Mouse (Mus musculus): Measurements from ENCODE around the gene Acox2. TPM values are rescaled to one million over a fixed set of nuclear protein-coding genes. Genes with fewer than 3 reads are reported as not detected.

The Acox2 gene
- polyA plus RNA-seq, 1 experiment from 2014 or later, result not detected

DNA sequence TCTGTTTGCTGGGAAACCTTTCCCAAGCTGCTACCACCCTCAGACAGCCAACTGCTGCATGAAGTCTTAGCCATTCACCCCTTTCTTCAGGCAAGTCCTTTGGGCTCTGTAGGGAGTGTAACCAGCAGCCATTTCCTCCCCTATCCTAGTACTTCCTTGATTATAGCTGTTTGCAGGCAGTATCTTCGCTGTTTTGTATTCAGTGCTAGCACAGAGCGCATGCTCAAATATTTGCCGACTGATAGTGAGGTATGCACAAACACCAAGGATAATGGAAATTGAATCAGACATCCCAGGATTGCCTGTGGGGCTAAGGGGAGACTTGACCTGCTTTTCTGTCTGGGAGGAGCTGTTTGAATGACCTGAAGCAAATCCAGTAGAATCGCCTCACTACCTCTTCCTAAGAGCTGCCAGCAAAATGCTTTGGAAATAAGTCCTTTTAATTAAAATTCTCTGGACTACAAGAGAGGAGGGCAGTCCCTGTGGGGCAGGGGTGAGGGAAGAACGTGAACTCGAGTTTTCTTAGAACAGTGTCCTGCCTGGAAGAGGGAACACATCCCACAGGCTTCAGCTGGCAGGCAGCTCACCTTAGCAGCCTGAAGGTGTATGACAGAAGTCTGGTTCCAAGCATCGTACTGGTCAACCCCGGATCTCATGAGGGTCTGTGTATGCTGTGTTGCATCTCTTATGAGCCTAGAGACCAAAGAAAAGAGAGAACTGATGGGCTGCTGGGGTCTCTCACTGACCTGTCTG lies 15.8 kb downstream of the Acox2 start:
- H3K4me3 ChIP-seq (ENCODE audit: low read depth, low read length), result no peak overlapping the region
- H3K4me2 ChIP-seq (ENCODE audit: low read depth, low read length, severe bottlenecking), result no peak overlapping the region
- H3K27ac ChIP-seq (ENCODE audit: low read depth, low read length), result no peak overlapping the region
- WGBS, result 73% methylated on average over 8 of the region's 8 CpGs
- ATAC-seq (replicated peaks; ENCODE audit: low FRiP score), result no peak
- no peak for DNase-seq (ENCODE audit: low spot score)
- H3K27me3 ChIP-seq (ENCODE audit: control insufficient read depth, insufficient read depth, low read length), result no peaks in the 10 kb centered on the region
- H3K9me3 ChIP-seq (ENCODE audit: control insufficient read depth, low read length), result no peaks in the 10 kb centered on the region
- no peaks in the 10 kb centered on the region for H3K4me1 ChIP-seq (replicated peaks; ENCODE audit: control insufficient read depth, insufficient read depth, low read length)
- H3K9ac ChIP-seq (ENCODE audit: low read length), result no peak overlapping the region
- no peaks in the 10 kb centered on the region for H3K36me3 ChIP-seq (ENCODE audit: control insufficient read depth, insufficient read depth, low read length)

DNA sequence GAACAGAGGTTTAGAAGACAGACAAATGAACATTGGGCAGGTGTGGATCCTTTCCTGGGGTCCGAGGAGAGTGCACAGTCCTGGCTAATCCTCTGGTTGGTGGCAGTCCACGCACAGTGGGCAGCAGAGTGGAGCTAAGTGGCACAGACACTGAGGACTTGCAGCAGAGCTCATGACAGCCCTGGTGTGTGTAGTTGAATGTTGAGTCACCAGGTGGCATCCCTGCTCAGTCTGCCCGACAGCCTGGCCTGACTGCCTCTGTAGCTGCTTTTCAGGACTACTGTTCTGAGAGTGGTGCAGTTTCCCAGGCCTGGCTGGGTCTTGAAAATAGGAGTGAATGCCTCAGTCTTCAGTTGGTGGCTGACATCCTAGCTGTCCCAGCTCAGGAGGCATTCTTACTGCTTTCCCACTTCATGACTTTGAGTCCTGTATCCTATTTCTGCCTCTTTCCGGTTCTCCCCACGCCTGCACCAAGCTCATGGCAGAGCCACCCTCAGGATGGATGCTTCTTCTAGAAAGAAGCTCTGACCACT lies 16.7 kb downstream of the Acox2 start:
- no peak for DNase-seq (ENCODE audit: low spot score)
- no peaks in the 10 kb centered on the region for H3K36me3 ChIP-seq (ENCODE audit: control insufficient read depth, insufficient read depth, low read length)
- no peaks in the 10 kb centered on the region for H3K27me3 ChIP-seq (ENCODE audit: control insufficient read depth, insufficient read depth, low read length)
- no peaks in the 10 kb centered on the region for H3K9me3 ChIP-seq (ENCODE audit: control insufficient read depth, low read length)
- ATAC-seq (replicated peaks; ENCODE audit: low FRiP score), result 0 out of 2 replicates have a peak, but pooled peaks have one; percentile 30
- H3K27ac ChIP-seq (ENCODE audit: low read depth, low read length), result no peak overlapping the region
- H3K4me2 ChIP-seq (ENCODE audit: low read depth, low read length, severe bottlenecking), result no peak overlapping the region
- H3K4me3 ChIP-seq (ENCODE audit: low read depth, low read length), result no peak overlapping the region
- 58% methylated on average over 5 of the region's 5 CpGs for WGBS
- no peak overlapping the region for H3K9ac ChIP-seq (ENCODE audit: low read length)
- no peaks in the 10 kb centered on the region for H3K4me1 ChIP-seq (replicated peaks; ENCODE audit: control insufficient read depth, insufficient read depth, low read length)

DNA sequence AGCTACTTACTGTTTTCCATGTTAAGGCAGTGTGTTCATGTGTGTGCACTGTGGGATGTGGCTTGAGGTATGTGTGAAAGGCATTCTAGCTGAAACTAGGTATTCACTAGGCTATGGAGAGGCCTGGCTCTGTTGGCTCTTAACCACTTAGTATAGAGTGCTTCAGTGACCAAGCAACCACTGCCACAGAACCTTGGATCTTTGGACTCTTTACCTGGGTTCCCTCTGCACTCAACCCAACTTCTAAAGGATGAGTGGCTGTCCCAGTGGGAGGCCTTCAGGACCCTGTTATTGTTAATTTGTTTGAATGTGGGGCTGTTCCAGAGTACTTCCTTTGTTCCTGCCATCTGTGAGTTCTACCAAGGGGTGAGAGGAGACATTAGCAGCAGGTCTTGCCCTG lies 17.3 kb downstream of the Acox2 start:
- H3K9me3 ChIP-seq (ENCODE audit: control insufficient read depth, low read length), result no peaks in the 10 kb centered on the region

DNA sequence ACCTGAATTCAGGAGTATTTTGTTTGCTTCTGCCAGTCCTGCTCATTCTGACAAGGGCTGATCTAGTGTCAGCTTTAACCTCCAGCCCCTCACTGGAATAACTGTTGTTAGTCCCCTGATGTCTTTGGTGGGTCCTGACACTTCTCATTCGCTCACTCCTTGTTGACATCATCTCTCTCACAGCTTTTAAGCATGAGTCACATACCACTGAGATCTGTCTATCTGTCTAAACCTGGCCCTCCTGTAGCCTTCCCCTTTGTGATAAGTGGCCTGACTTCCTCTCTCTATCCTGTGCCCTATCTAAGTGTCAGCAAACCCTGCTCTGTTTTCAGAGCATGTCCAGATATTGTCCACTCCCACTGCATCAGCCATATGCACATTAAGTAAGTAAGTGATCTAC lies 25.9 kb downstream of the Acox2 start:
- no peak overlapping the region for H3K4me2 ChIP-seq (ENCODE audit: low read depth, low read length, severe bottlenecking)
- no peaks in the 10 kb centered on the region for H3K27me3 ChIP-seq (ENCODE audit: control insufficient read depth, insufficient read depth, low read length)
- no peaks in the 10 kb centered on the region for H3K9me3 ChIP-seq (ENCODE audit: control insufficient read depth, low read length)
- DNase-seq (ENCODE audit: low spot score) (no peak), ATAC-seq (replicated peaks; ENCODE audit: low FRiP score) (no peak)
- H3K9ac ChIP-seq (ENCODE audit: low read length), result no peak overlapping the region
- WGBS, result 83% methylated on average over 1 of the region's 1 CpGs
- H3K4me1 ChIP-seq (replicated peaks; ENCODE audit: control insufficient read depth, insufficient read depth, low read length), result no peaks in the 10 kb centered on the region
- H3K36me3 ChIP-seq (ENCODE audit: control insufficient read depth, insufficient read depth, low read length), result no peaks in the 10 kb centered on the region
- H3K27ac ChIP-seq (ENCODE audit: low read depth, low read length), result no peak overlapping the region
- H3K4me3 ChIP-seq (ENCODE audit: low read depth, low read length), result no peak overlapping the region

More for the DNA sequence above, 17.3 kb downstream of the Acox2 start:
- Histone ChIP-seq H3K4me2 (ENCODE audit: low read depth, low read length, severe bottlenecking) (no peak overlapping the region), H3K4me3 (ENCODE audit: low read depth, low read length) (no peak overlapping the region), H3K27ac (ENCODE audit: low read depth, low read length) (no peak overlapping the region), H3K27me3 (ENCODE audit: control insufficient read depth, insufficient read depth, low read length) (no peaks in the 10 kb centered on the region), H3K4me1 (replicated peaks; ENCODE audit: control insufficient read depth, insufficient read depth, low read length) (no peaks in the 10 kb centered on the region), H3K9ac (ENCODE audit: low read length) (no peak overlapping the region), H3K36me3 (ENCODE audit: control insufficient read depth, insufficient read depth, low read length) (no peaks in the 10 kb centered on the region)
- ATAC-seq (replicated peaks; ENCODE audit: low FRiP score) (no peak), DNase-seq (ENCODE audit: low spot score) (no peak)

DNA sequence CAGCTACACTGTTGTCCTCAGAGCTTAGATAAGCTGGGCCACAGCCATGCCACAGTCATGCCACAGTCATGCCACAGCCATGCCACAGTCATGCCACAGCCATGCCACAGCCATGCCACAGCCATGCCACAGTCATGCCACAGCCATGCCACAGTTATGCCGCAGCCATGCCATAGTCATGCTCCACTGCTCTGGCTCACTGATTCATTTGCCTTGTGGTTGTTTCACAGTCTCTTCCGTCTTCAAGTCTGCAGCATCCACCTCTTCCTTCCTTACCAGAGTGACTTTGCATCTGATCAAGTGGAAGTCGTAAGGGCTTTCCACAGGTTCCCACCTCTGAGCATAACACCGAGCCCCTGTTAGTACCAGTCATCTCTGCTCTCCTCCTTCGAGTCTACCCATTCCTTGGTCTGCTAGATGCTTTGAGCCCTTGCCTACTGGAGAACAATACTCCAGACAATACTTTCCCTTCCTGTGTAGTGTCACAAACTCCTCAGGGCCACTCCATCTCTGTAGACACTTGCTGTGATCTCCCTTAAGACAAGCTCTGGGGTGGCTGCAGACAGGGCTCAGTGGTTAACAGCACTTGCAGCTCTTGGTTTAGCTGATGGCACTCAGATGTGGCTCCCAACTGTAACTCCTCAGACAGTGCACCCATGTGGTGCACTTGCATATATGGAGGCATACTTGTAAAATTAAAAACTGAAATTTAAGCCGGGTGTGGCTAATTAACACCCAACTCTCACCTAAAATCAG lies 26.8 kb downstream of the Acox2 start:
- Histone ChIP-seq H3K27me3 (ENCODE audit: control insufficient read depth, insufficient read depth, low read length) (no peaks in the 10 kb centered on the region), H3K4me3 (ENCODE audit: low read depth, low read length) (no peak overlapping the region), H3K27ac (ENCODE audit: low read depth, low read length) (no peak overlapping the region), H3K4me2 (ENCODE audit: low read depth, low read length, severe bottlenecking) (no peak overlapping the region), H3K4me1 (replicated peaks; ENCODE audit: control insufficient read depth, insufficient read depth, low read length) (no peaks in the 10 kb centered on the region), H3K9ac (ENCODE audit: low read length) (no peak overlapping the region), H3K9me3 (ENCODE audit: control insufficient read depth, low read length) (no peaks in the 10 kb centered on the region), H3K36me3 (ENCODE audit: control insufficient read depth, insufficient read depth, low read length) (no peaks in the 10 kb centered on the region)
- no peak for DNase-seq (ENCODE audit: low spot score)
- no peak for ATAC-seq (replicated peaks; ENCODE audit: low FRiP score)
- WGBS, result 87% methylated on average over 6 of the region's 6 CpGs

GRCm38 (mm10) chr14:8229367-8230019 lies 29.7 kb downstream of the Acox2 start:
- Histone ChIP-seq H3K4me3 (ENCODE audit: low read depth, low read length) (no peak overlapping the region), H3K9me3 (ENCODE audit: control insufficient read depth, low read length) (no peaks in the 10 kb centered on the region), H3K27ac (ENCODE audit: low read depth, low read length) (no peak overlapping the region), H3K36me3 (ENCODE audit: control insufficient read depth, insufficient read depth, low read length) (no peaks in the 10 kb centered on the region), H3K27me3 (ENCODE audit: control insufficient read depth, insufficient read depth, low read length) (no peaks in the 10 kb centered on the region), H3K4me1 (replicated peaks; ENCODE audit: control insufficient read depth, insufficient read depth, low read length) (no peaks in the 10 kb centered on the region), H3K9ac (ENCODE audit: low read length) (no peak overlapping the region), H3K4me2 (ENCODE audit: low read depth, low read length, severe bottlenecking) (no peak overlapping the region)
- no peak for DNase-seq (ENCODE audit: low spot score)
- WGBS, result 85% methylated on average over 9 of the region's 9 CpGs
- no peak for ATAC-seq (replicated peaks; ENCODE audit: low FRiP score)

DNA sequence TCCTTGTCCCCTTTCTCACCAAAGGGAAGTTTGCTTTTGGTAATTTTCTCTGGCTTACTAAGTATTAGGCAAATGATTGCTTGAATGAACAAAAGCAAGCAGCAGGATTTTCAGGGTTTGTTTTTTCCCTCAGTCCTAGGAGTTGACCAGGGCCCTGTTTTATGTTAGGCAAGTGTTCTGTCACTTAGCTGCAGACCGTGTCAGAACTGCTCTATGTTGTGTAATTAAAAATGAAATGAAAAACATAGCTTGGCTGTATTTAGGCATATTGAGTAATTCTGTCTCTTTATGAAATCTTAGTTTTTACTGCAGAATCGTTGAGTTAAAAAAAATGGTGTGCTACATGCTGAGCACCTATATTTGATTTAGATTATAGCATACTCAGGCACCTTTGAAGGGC lies 34.3 kb downstream of the Acox2 start:
- WGBS, result 86% methylated on average over 2 of the region's 2 CpGs
- Histone ChIP-seq H3K9me3 (ENCODE audit: control insufficient read depth, low read length) (no peaks in the 10 kb centered on the region), H3K4me2 (ENCODE audit: low read depth, low read length, severe bottlenecking) (no peak overlapping the region), H3K27me3 (ENCODE audit: control insufficient read depth, insufficient read depth, low read length) (no peaks in the 10 kb centered on the region), H3K27ac (ENCODE audit: low read depth, low read length) (no peak overlapping the region), H3K4me3 (ENCODE audit: low read depth, low read length) (no peak overlapping the region), H3K9ac (ENCODE audit: low read length) (no peak overlapping the region), H3K36me3 (ENCODE audit: control insufficient read depth, insufficient read depth, low read length) (peaks cover 5% of the 10 kb centered on the region), H3K4me1 (replicated peaks; ENCODE audit: control insufficient read depth, insufficient read depth, low read length) (no peaks in the 10 kb centered on the region; the same call in 1 of the 2 replicates)
- ATAC-seq (replicated peaks; ENCODE audit: low FRiP score) (no peak), DNase-seq (ENCODE audit: low spot score) (no peak)

DNA sequence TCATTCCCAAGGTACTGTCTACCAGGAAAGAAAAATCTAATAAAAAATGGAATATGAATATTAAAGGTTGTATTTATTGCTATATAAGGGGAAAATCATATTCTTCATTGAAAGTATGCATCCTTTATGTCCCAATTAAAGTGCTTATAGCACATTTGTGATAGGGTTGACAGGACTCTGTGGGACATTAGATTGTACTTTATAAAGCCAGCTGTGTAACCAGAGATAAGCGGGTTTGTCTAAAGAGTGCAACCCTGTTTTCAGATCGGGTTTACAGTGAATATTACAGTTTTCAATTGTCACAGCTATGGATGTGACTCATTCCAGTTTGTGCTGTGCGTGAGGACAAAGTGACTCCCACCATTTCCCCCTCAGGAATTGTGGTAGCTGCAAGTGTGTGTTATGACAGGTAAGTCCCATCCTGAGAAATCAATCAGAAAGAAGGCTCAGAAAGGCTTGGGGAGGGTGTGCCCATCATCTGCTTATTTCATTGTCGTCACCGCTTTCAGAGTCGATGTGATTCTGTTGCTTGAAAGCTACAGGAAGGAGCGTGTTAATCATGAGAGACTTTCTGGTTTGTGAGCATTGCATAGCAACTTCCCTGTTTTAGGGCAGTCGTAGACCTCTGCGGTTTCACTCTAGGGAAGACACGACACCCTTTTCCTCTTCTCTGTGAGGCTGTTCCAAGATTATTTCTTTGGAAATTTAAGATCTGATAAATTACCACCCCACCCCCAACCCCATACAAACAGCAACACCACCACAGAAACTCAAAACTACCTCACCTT lies 35.5 kb downstream of the Acox2 start:
- Histone ChIP-seq H3K36me3 (ENCODE audit: control insufficient read depth, insufficient read depth, low read length) (peaks cover 5% of the 10 kb centered on the region), H3K4me3 (ENCODE audit: low read depth, low read length) (no peak overlapping the region), H3K4me2 (ENCODE audit: low read depth, low read length, severe bottlenecking) (no peak overlapping the region), H3K27ac (ENCODE audit: low read depth, low read length) (no peak overlapping the region), H3K9me3 (ENCODE audit: control insufficient read depth, low read length) (no peaks in the 10 kb centered on the region), H3K9ac (ENCODE audit: low read length) (no peak overlapping the region), H3K27me3 (ENCODE audit: control insufficient read depth, insufficient read depth, low read length) (no peaks in the 10 kb centered on the region), H3K4me1 (replicated peaks; ENCODE audit: control insufficient read depth, insufficient read depth, low read length) (no peaks in the 10 kb centered on the region; the same call in 1 of the 2 replicates)
- ATAC-seq (replicated peaks; ENCODE audit: low FRiP score) (no peak), DNase-seq (ENCODE audit: low spot score) (no peak)
- WGBS, result 94% methylated on average over 10 of the region's 10 CpGs
